Mouse (Mus musculus): ENCODE measurements around the gene Ggps1. TPM values are rescaled to one million over a fixed set of nuclear protein-coding genes. Genes with fewer than 3 reads are reported as not detected.

The Ggps1 gene
- polyA plus RNA-seq, 1 experiment from 2014 or later: 45.6 TPM

- no peaks in the 10 kb centered on the region for H3K9me3 ChIP-seq (replicated peaks; ENCODE audit: control insufficient read depth, low read length)
- no peaks in the 10 kb centered on the region for H3K27me3 ChIP-seq (ENCODE audit: control insufficient read depth, insufficient read depth, low read length)
- H3K36me3 ChIP-seq (ENCODE audit: control insufficient read depth, insufficient read depth, low read length): no peaks in the 10 kb centered on the region; the same call in 1 of the 2 replicates
- 57% methylated on average over 2 of the region's 2 CpGs for WGBS
- no peak overlapping the region for H3K4me2 ChIP-seq (ENCODE audit: low read depth, low read length)
- H3K4me1 ChIP-seq (ENCODE audit: control insufficient read depth, insufficient read depth, low read length): no peaks in the 10 kb centered on the region
- no peak overlapping the region for H3K27ac ChIP-seq (ENCODE audit: low read length)
- ATAC-seq (ENCODE audit: insufficient read depth, low FRiP score): no peak
- no peak overlapping the region for H3K4me3 ChIP-seq (replicated peaks; ENCODE audit: low read length)
- H3K9ac ChIP-seq (ENCODE audit: low read length): no peak overlapping the region
These were observed 57.2 kb downstream of the Ggps1 start for GRCm38 (mm10) chr13:14006056-14006455.

GRCm38 (mm10) chr13:14004999-14005398, 58.3 kb downstream of the Ggps1 start:
- Histone ChIP-seq H3K36me3 (ENCODE audit: control insufficient read depth, insufficient read depth, low read length) (no peaks in the 10 kb centered on the region; the same call in 1 of the 2 replicates), H3K4me1 (ENCODE audit: control insufficient read depth, insufficient read depth, low read length) (no peaks in the 10 kb centered on the region), H3K9me3 (replicated peaks; ENCODE audit: control insufficient read depth, low read length) (no peaks in the 10 kb centered on the region), H3K4me2 (ENCODE audit: low read depth, low read length) (no peak overlapping the region), H3K27me3 (ENCODE audit: control insufficient read depth, insufficient read depth, low read length) (no peaks in the 10 kb centered on the region), H3K27ac (ENCODE audit: low read length) (no peak overlapping the region), H3K4me3 (replicated peaks; ENCODE audit: low read length) (no peak overlapping the region), H3K9ac (ENCODE audit: low read length) (no peak overlapping the region)
- ATAC-seq (ENCODE audit: insufficient read depth, low FRiP score): no peak
- 90% methylated on average over 5 of the region's 5 CpGs for WGBS

- Histone ChIP-seq H3K9me3 (replicated peaks; ENCODE audit: control insufficient read depth, low read length) (no peaks in the 10 kb centered on the region), H3K4me3 (replicated peaks; ENCODE audit: low read length) (no peak overlapping the region), H3K27me3 (ENCODE audit: control insufficient read depth, insufficient read depth, low read length) (no peaks in the 10 kb centered on the region), H3K36me3 (ENCODE audit: control insufficient read depth, insufficient read depth, low read length) (peaks cover 2% of the 10 kb centered on the region; the same call in 1 of the 2 replicates), H3K9ac (ENCODE audit: low read length) (no peak overlapping the region), H3K4me1 (ENCODE audit: control insufficient read depth, insufficient read depth, low read length) (no peaks in the 10 kb centered on the region), H3K27ac (ENCODE audit: low read length) (no peak overlapping the region), H3K4me2 (ENCODE audit: low read depth, low read length) (no peak overlapping the region)
- ATAC-seq (ENCODE audit: insufficient read depth, low FRiP score): no peak
- whole genome bisulfite sequencing: 81% methylated on average over 4 of the region's 4 CpGs
These were observed 59.2 kb downstream of the Ggps1 start for GRCm38 (mm10) chr13:14004086-14004485.

GRCm38 (mm10) chr13:14002706-14003105, 60.6 kb downstream of the Ggps1 start:
- H3K4me1 ChIP-seq (ENCODE audit: control insufficient read depth, insufficient read depth, low read length): no peaks in the 10 kb centered on the region
- 59% methylated on average over 2 of the region's 2 CpGs for WGBS
- H3K9ac ChIP-seq (ENCODE audit: low read length): no peak overlapping the region
- H3K4me3 ChIP-seq (replicated peaks; ENCODE audit: low read length): no peak overlapping the region
- H3K36me3 ChIP-seq (ENCODE audit: control insufficient read depth, insufficient read depth, low read length): peaks cover 10% of the 10 kb centered on the region; the same call in 1 of the 2 replicates
- H3K4me2 ChIP-seq (ENCODE audit: low read depth, low read length): no peak overlapping the region
- H3K27me3 ChIP-seq (ENCODE audit: control insufficient read depth, insufficient read depth, low read length): no peaks in the 10 kb centered on the region
- no peak overlapping the region for H3K27ac ChIP-seq (ENCODE audit: low read length)
- ATAC-seq (ENCODE audit: insufficient read depth, low FRiP score): no peak; the same call in 1 of the 2 replicates
- no peaks in the 10 kb centered on the region for H3K9me3 ChIP-seq (replicated peaks; ENCODE audit: control insufficient read depth, low read length)

Other genes starting within 250 kb of the Ggps1 start
- 38.2 and 40.4 TPM in 2 replicates for gene B3galnt2, start 109.0 kb downstream of the Ggps1 start, polyA plus RNA-seq (2015; fragmentation: Nextera tagmentation; extraction: Ambion mirVana)
- gene Tbce, start 23.9 kb downstream of the Ggps1 start, polyA plus RNA-seq (2015; fragmentation: Nextera tagmentation; extraction: Ambion mirVana): 52.6 and 58.9 TPM in 2 replicates
- gene Arid4b, start 256 bp downstream of the Ggps1 start, polyA plus RNA-seq (2015; fragmentation: Nextera tagmentation; extraction: Ambion mirVana): 53.2 and 54.8 TPM in 2 replicates